Mouse (Mus musculus) G1E (cell line): ENCODE results near the gene Sec61a1. TPM values are rescaled to one million over a fixed set of nuclear protein-coding genes. Genes with fewer than 3 reads are reported as not detected.
A peak's percentile ranks its signal among the peaks of the same experiment; 100 is the strongest.

Source experiments
- ATAC-seq: 2 replicates; pipeline ENCODE4 v1.8.0; 2016; ENCODE audit warnings: mild to moderate bottlenecking; ENCODE audit not compliant: insufficient number of reproducible peaks, poor library complexity, low FRiP score, severe bottlenecking; ENCODE audit errors: extremely low read depth
- DNase-seq: peaks from one replicate; pipeline ENCODE4 v3.0.0; 2012; ENCODE audit warnings: low spot score
- H3K27me3 ChIP-seq: 2 replicates; pipeline ENCODE4 v1.6.1; 2012; ENCODE audit warnings: mild to moderate bottlenecking, low read length, inconsistent platforms; ENCODE audit not compliant: insufficient read depth
- H3K36me3 ChIP-seq: replicated peaks from 2 replicates; pipeline ENCODE3; 2012; ENCODE audit warnings: mild to moderate bottlenecking, inconsistent platforms
- H3K4me1 ChIP-seq: 2 replicates; pipeline ENCODE4 v1.6.1; 2012; ENCODE audit warnings: low read depth, low read length, inconsistent platforms, mixed read lengths; ENCODE audit not compliant: insufficient read depth
- H3K4me3 ChIP-seq: 2 replicates; pipeline ENCODE4 v1.5.1; 2012; ENCODE audit warnings: low read depth, mild to moderate bottlenecking, inconsistent platforms, low read length, moderate library complexity, mixed read lengths
- H3K9me3 ChIP-seq: replicated peaks from 2 replicates; pipeline ENCODE4 v1.6.1; 2012; ENCODE audit warnings: inconsistent platforms
- CTCF ChIP-seq: IDR thresholded peaks from 2 replicates; pipeline ENCODE4 v1.5.1; 2012; ENCODE audit warnings: low read depth, low read length, inconsistent platforms, mixed read lengths
- GATA1 ChIP-seq: IDR thresholded peaks from 2 replicates; pipeline ENCODE4 v1.6.1; 2012; ENCODE audit warnings: borderline replicate concordance, low read length, inconsistent platforms, mixed read lengths
- GATA2 ChIP-seq: IDR thresholded peaks from 2 replicates; pipeline ENCODE4 v1.6.1; 2012; ENCODE audit warnings: low read depth, low read length, inconsistent platforms, borderline replicate concordance
- POLR2AphosphoS5 ChIP-seq: IDR thresholded peaks from 2 replicates; pipeline ENCODE4 v1.6.1; 2012; ENCODE audit warnings: low read depth, low read length, inconsistent platforms; ENCODE audit not compliant: insufficient replicate concordance
- TAL1 ChIP-seq: conservative IDR thresholded peaks from 2 replicates; pipeline ENCODE4 v1.6.1; 2012; ENCODE audit warnings: low read depth, low read length, inconsistent platforms, mixed read lengths
- polyA plus RNA-seq: library from polyadenylated mRNA; stranded (reverse); fragments of >175 nt; gene quantifications from 2 replicates; pipeline ENCODE4 v1.2.3, GENCODE M21; 2012
- total RNA-seq, 2 experiments: library from RNA; stranded (forward) in 1 of 2; stranded (reverse) in 1 of 2; fragments of 200-1000 nt in 1 of 2; fragments of >200 nt in 1 of 2; fragmentation: Nextera tagmentation in 1 of 2; gene quantifications; 2 replicates each; pipeline ENCODE4 v1.2.3; 2014 to 2017

Gene Sec61a1
- total and polyA plus RNA-seq, 3 experiments = 76.1 to 182 (median 86.0) TPM

GRCm38 (mm10) chr6:88544644-88545396 lies 26.1 kb upstream of the Sec61a1 start:
- Histone ChIP-seq H3K9me3 (no peaks in the 10 kb centered on the region), H3K4me1 (peaks cover 51% of the 10 kb centered on the region), H3K4me3 (peak overlapping the region; percentile 57; the same call in 1 of the 2 replicates), H3K36me3 (no peaks in the 10 kb centered on the region), H3K27me3 (peaks cover 23% of the 10 kb centered on the region)
- TF ChIP-seq TAL1 = peak; percentile 87
- TF ChIP-seq CTCF = no peak
- DNase-seq (peak; percentile 73), ATAC-seq (peak; percentile 83)

GRCm38 (mm10) chr6:88544241-88544640 lies 25.5 kb upstream of the Sec61a1 start:
- Histone ChIP-seq H3K36me3 (no peaks in the 10 kb centered on the region), H3K4me1 (peaks cover 48% of the 10 kb centered on the region), H3K9me3 (no peaks in the 10 kb centered on the region), H3K27me3 (peaks cover 28% of the 10 kb centered on the region), H3K4me3 (peak overlapping the region; percentile 48; the same call in 1 of the 2 replicates)
- ATAC-seq (no peak), DNase-seq (no peak)
- no peak for TF ChIP-seq POLR2AphosphoS5
- no peak for TF ChIP-seq TAL1
- no peak for TF ChIP-seq GATA2
- TF ChIP-seq GATA1 = no peak
- TF ChIP-seq CTCF = no peak

- peaks cover 12% of the 10 kb centered on the region for H3K4me1 ChIP-seq
- no peaks in the 10 kb centered on the region for H3K9me3 ChIP-seq
- ATAC-seq = no peak
- H3K4me3 ChIP-seq = no peak overlapping the region
- H3K36me3 ChIP-seq = no peaks in the 10 kb centered on the region
- TF ChIP-seq CTCF (no peak), TAL1 (no peak), POLR2AphosphoS5 (no peak), GATA2 (no peak), GATA1 (no peak)
- DNase-seq = no peak
- H3K27me3 ChIP-seq = peaks cover 28% of the 10 kb centered on the region
Observed at GRCm38 (mm10) chr6:88540093-88540755, 21.5 kb upstream of the Sec61a1 start.

GRCm38 (mm10) chr6:88530306-88530705 lies 11.6 kb upstream of the Sec61a1 start:
- peaks cover 53% of the 10 kb centered on the region for H3K27me3 ChIP-seq
- no peak overlapping the region for H3K4me3 ChIP-seq
- H3K4me1 ChIP-seq = peaks cover 6% of the 10 kb centered on the region; the same call in 1 of the 2 replicates
- ATAC-seq (no peak), DNase-seq (no peak)
- no peaks in the 10 kb centered on the region for H3K9me3 ChIP-seq
- no peaks in the 10 kb centered on the region for H3K36me3 ChIP-seq
- TF ChIP-seq POLR2AphosphoS5 = no peak
- TF ChIP-seq GATA1 = no peak
- TF ChIP-seq GATA2 = no peak
- TF ChIP-seq TAL1 = no peak
- no peak for TF ChIP-seq CTCF

GRCm38 (mm10) chr6:88524056-88524455 lies 5.4 kb upstream of the Sec61a1 start:
- H3K4me3 ChIP-seq = no peak overlapping the region
- peaks cover 31% of the 10 kb centered on the region for H3K4me1 ChIP-seq
- H3K36me3 ChIP-seq = no peaks in the 10 kb centered on the region
- DNase-seq (no peak), ATAC-seq (no peak)
- no peak for TF ChIP-seq GATA2
- H3K9me3 ChIP-seq = no peaks in the 10 kb centered on the region
- H3K27me3 ChIP-seq = peaks cover 51% of the 10 kb centered on the region

GRCm38 (mm10) chr6:88523451-88523850 lies 4.7 kb upstream of the Sec61a1 start:
- DNase-seq (no peak), ATAC-seq (no peak)
- H3K27me3 ChIP-seq = peaks cover 46% of the 10 kb centered on the region
- TF ChIP-seq GATA2 = no peak
- TF ChIP-seq POLR2AphosphoS5 = no peak
- no peak for TF ChIP-seq TAL1
- no peak for TF ChIP-seq GATA1
- no peak for TF ChIP-seq CTCF
- H3K36me3 ChIP-seq = no peaks in the 10 kb centered on the region
- no peaks in the 10 kb centered on the region for H3K9me3 ChIP-seq
- H3K4me1 ChIP-seq = peaks cover 33% of the 10 kb centered on the region
- H3K4me3 ChIP-seq = no peak overlapping the region
